Mouse (Mus musculus) CH12.LX (cell line): ENCODE measurements around the gene Ctnna3. TPM values are rescaled to one million over a fixed set of nuclear protein-coding genes. Genes with fewer than 3 reads are reported as not detected.

Source experiments
- DNase-seq: peaks from one replicate; pipeline ENCODE4 v3.0.0-alpha.2; 2013; ENCODE audit errors: extremely low read depth
- H3K27ac ChIP-seq: 2 replicates; pipeline ENCODE4 v1.5.1; 2012; ENCODE audit warnings: low read depth, mild to moderate bottlenecking, control low read depth, moderate library complexity; ENCODE audit not compliant: insufficient read depth
- H3K27me3 ChIP-seq: replicated peaks from 2 replicates; pipeline ENCODE3; 2012; ENCODE audit warnings: inconsistent platforms
- H3K36me3 ChIP-seq, 2 experiments: replicated peaks in 1 of 2; 2 replicates each; pipeline versions ENCODE3 to v1.6.1; 2012; ENCODE audit warnings: inconsistent platforms in 1 of 2, low read length in 1 of 2, mild to moderate bottlenecking in 1 of 2, mixed read lengths in 1 of 2, moderate library complexity in 1 of 2; ENCODE audit not compliant: control insufficient read depth in 1 of 2, insufficient read depth in 1 of 2
- H3K4me1 ChIP-seq, 2 experiments: 2 replicates each; pipeline ENCODE4 v1.6.1; 2012; ENCODE audit warnings: inconsistent platforms in 1 of 2, moderate library complexity in 1 of 2; ENCODE audit not compliant: insufficient read depth in 2 of 2, control insufficient read depth in 1 of 2
- H3K4me2 ChIP-seq: 2 replicates; pipeline ENCODE4 v1.6.1; 2012; ENCODE audit warnings: low read depth, mild to moderate bottlenecking, control low read depth; ENCODE audit not compliant: poor library complexity, insufficient read depth, severe bottlenecking
- H3K4me3 ChIP-seq, 3 experiments: fragments of 150-350 bp in 1 of 3; sonication (generic) in 1 of 3; replicated peaks in 1 of 3; 2 replicates each; pipeline versions ENCODE3 to v1.5.1; 2011 to 2012; ENCODE audit warnings: low read depth in 2 of 3, low read length in 2 of 3, mild to moderate bottlenecking in 2 of 3, moderate library complexity in 2 of 3, control low read depth in 1 of 3, improper control_type of control experiment in 1 of 3, inconsistent platforms in 1 of 3, mixed read lengths in 1 of 3; ENCODE audit not compliant: poor library complexity in 1 of 3
- H3K79me2 ChIP-seq: replicated peaks from 2 replicates; pipeline ENCODE4 v1.6.1; 2012; ENCODE audit warnings: mild to moderate bottlenecking, moderate library complexity; ENCODE audit not compliant: control insufficient read depth, poor library complexity, insufficient read depth, severe bottlenecking; ENCODE audit errors: extremely low read depth
- H3K9ac ChIP-seq: 2 replicates; pipeline ENCODE4 v1.6.1; 2012; ENCODE audit warnings: low read depth, mild to moderate bottlenecking, control low read depth, moderate library complexity; ENCODE audit not compliant: insufficient read depth
- H3K9me3 ChIP-seq: replicated peaks from 2 replicates; pipeline ENCODE3; 2012; ENCODE audit warnings: low read length, inconsistent platforms, mixed read lengths
- BHLHE40 ChIP-seq: IDR thresholded peaks from 2 replicates; pipeline ENCODE4 v1.6.1; 2011; ENCODE audit warnings: mild to moderate bottlenecking, low read depth, low read length, improper control_type of control experiment
- CHD1 ChIP-seq: IDR thresholded peaks from 2 replicates; pipeline ENCODE4 v1.6.1; 2012; ENCODE audit warnings: low read depth, low read length, improper control_type of control experiment, inconsistent platforms
- CHD2 ChIP-seq: IDR thresholded peaks from 2 replicates; pipeline ENCODE4 v1.6.1; 2011; ENCODE audit warnings: low read length, improper control_type of control experiment
- CTCF ChIP-seq, 2 experiments: IDR thresholded peaks in 1 of 2; conservative IDR thresholded peaks in 1 of 2; 2 replicates each; pipeline ENCODE4 v1.5.1; 2011 to 2012; ENCODE audit warnings: low read depth in 2 of 2, low read length in 2 of 2, improper control_type of control experiment in 1 of 2, inconsistent platforms in 1 of 2, mild to moderate bottlenecking in 1 of 2, moderate library complexity in 1 of 2
- E2F4 ChIP-seq: IDR thresholded peaks from 2 replicates; pipeline ENCODE4 v1.6.1; 2011; ENCODE audit warnings: low read depth, low read length, improper control_type of control experiment; ENCODE audit not compliant: insufficient replicate concordance
- EP300 ChIP-seq: IDR thresholded peaks from 2 replicates; pipeline ENCODE4 v1.6.1; 2011; ENCODE audit warnings: low read length, improper control_type of control experiment
- ETS1 ChIP-seq: conservative IDR thresholded peaks from 2 replicates; pipeline ENCODE4 v1.6.1; 2012; ENCODE audit warnings: low read depth, mild to moderate bottlenecking, inconsistent platforms, low read length, improper control_type of control experiment, moderate library complexity
- GABPA ChIP-seq: IDR thresholded peaks from 2 replicates; pipeline ENCODE4 v1.6.1; 2012; ENCODE audit warnings: low read depth, low read length, improper control_type of control experiment, inconsistent platforms; ENCODE audit not compliant: insufficient replicate concordance
- IRF4 ChIP-seq: IDR thresholded peaks from 2 replicates; pipeline ENCODE4 v1.6.1; 2014; ENCODE audit warnings: low read depth, mild to moderate bottlenecking, inconsistent platforms, low read length, improper control_type of control experiment
- JUND ChIP-seq: conservative IDR thresholded peaks from 2 replicates; pipeline ENCODE4 v1.6.1; 2011; ENCODE audit warnings: low read depth, low read length, improper control_type of control experiment
- KAT2A ChIP-seq: IDR thresholded peaks from 2 replicates; pipeline ENCODE4 v1.6.1; 2012; ENCODE audit warnings: low read length, improper control_type of control experiment, inconsistent platforms; ENCODE audit not compliant: insufficient replicate concordance
- MAFK ChIP-seq: IDR thresholded peaks from 2 replicates; pipeline ENCODE4 v1.6.1; 2011; ENCODE audit warnings: low read length, improper control_type of control experiment; ENCODE audit not compliant: insufficient replicate concordance
- MAX ChIP-seq: IDR thresholded peaks from 2 replicates; pipeline ENCODE4 v1.6.1; 2011; ENCODE audit warnings: low read length, improper control_type of control experiment
- MAZ ChIP-seq: IDR thresholded peaks from 2 replicates; pipeline ENCODE4 v1.6.1; 2012; ENCODE audit warnings: low read depth, mild to moderate bottlenecking, inconsistent platforms, low read length, improper control_type of control experiment, moderate library complexity
- MXI1 ChIP-seq: IDR thresholded peaks from 2 replicates; pipeline ENCODE4 v1.6.1; 2011; ENCODE audit warnings: mild to moderate bottlenecking, low read depth, low read length, improper control_type of control experiment
- MYC ChIP-seq: IDR thresholded peaks from 2 replicates; pipeline ENCODE4 v1.6.1; 2011; ENCODE audit warnings: low read depth, mild to moderate bottlenecking, improper control_type of control experiment, low read length
- NRF1 ChIP-seq: IDR thresholded peaks from 2 replicates; pipeline ENCODE4 v1.6.1; 2014; ENCODE audit warnings: low read depth, mild to moderate bottlenecking, inconsistent platforms, low read length, improper control_type of control experiment, moderate library complexity
- PAX5 ChIP-seq: IDR thresholded peaks from 2 replicates; pipeline ENCODE4 v1.6.1; 2012; ENCODE audit warnings: low read length, inconsistent platforms, mixed read lengths
- POLR2AphosphoS2 ChIP-seq: IDR thresholded peaks from 2 replicates; pipeline ENCODE4 v1.6.1; 2011; ENCODE audit warnings: low read depth, low read length, improper control_type of control experiment
- RAD21 ChIP-seq: IDR thresholded peaks from 2 replicates; pipeline ENCODE4 v1.6.1; 2011; ENCODE audit warnings: low read depth, mild to moderate bottlenecking, low read length, improper control_type of control experiment, moderate library complexity
- SIN3A ChIP-seq: IDR thresholded peaks from 2 replicates; pipeline ENCODE4 v1.6.1; 2012; ENCODE audit warnings: low read length, improper control_type of control experiment, inconsistent platforms
- SMC3 ChIP-seq: IDR thresholded peaks from 2 replicates; pipeline ENCODE4 v1.6.1; 2011; ENCODE audit warnings: low read depth, low read length, improper control_type of control experiment
- TBP ChIP-seq: conservative IDR thresholded peaks from 2 replicates; pipeline ENCODE4 v1.6.1; 2011; ENCODE audit warnings: low read depth, low read length, improper control_type of control experiment
- TCF12 ChIP-seq: IDR thresholded peaks from 2 replicates; pipeline ENCODE4 v1.6.1; 2014; ENCODE audit warnings: low read depth, mild to moderate bottlenecking, inconsistent platforms, low read length, improper control_type of control experiment
- UBTF ChIP-seq: IDR thresholded peaks from 2 replicates; pipeline ENCODE4 v1.6.1; 2012; ENCODE audit warnings: low read depth, mild to moderate bottlenecking, inconsistent platforms, low read length, improper control_type of control experiment, moderate library complexity
- USF1 ChIP-seq: IDR thresholded peaks from 2 replicates; pipeline ENCODE4 v1.6.1; 2014; ENCODE audit warnings: low read depth, mild to moderate bottlenecking, inconsistent platforms, low read length, improper control_type of control experiment
- USF2 ChIP-seq: conservative IDR thresholded peaks from 2 replicates; pipeline ENCODE4 v1.6.1; 2011; ENCODE audit warnings: low read depth, low read length, improper control_type of control experiment
- ZC3H11A ChIP-seq: IDR thresholded peaks from 2 replicates; pipeline ENCODE4 v1.6.1; 2012; ENCODE audit warnings: low read depth, mild to moderate bottlenecking, inconsistent platforms, low read length, improper control_type of control experiment
- ZKSCAN1 ChIP-seq: IDR thresholded peaks from 2 replicates; pipeline ENCODE4 v1.6.1; 2012; ENCODE audit warnings: low read depth, inconsistent platforms, low read length, improper control_type of control experiment, borderline replicate concordance
- ZMIZ1 ChIP-seq: IDR thresholded peaks from 2 replicates; pipeline ENCODE4 v1.6.1; 2012; ENCODE audit warnings: low read depth, mild to moderate bottlenecking, inconsistent platforms, low read length, improper control_type of control experiment
- dilution Hi-C: fragments of 300-500 bp; cut with MboI; formaldehyde crosslinking; loops from 2 replicates; pipeline ENCODE4 v1.14.3; 2020; ENCODE audit warnings: low sequenced_read_pairs; ENCODE audit not compliant: extremely low pct_unique_long_range_greater_than_20kb, extremely low pct_ligation_motif_present
- in situ Hi-C: fragments of 300-500 bp; cut with MboI; formaldehyde crosslinking; loops from 3 replicates; pipeline ENCODE4 v1.14.3; 2019; ENCODE audit warnings: low sequenced_read_pairs, low pct_ligation_motif_present, low pct_unique_long_range_greater_than_20kb, mixed read lengths
- polyA plus RNA-seq: library from polyadenylated mRNA; unstranded; fragments of >175 nt; gene quantifications from 2 replicates; pipeline ENCODE4 v1.2.1, GENCODE M21; 2012; ENCODE audit warnings: low read depth; ENCODE audit not compliant: insufficient read length
- total RNA-seq, 2 experiments: library from RNA; depleted of rRNA; stranded (reverse); fragments of 300-350 nt in 1 of 2; fragments of >200 nt in 1 of 2; gene quantifications; 2 replicates each; pipeline ENCODE4 v1.2.3; 2012 to 2014

Ctnna3 gene
- total and polyA plus RNA-seq, 3 experiments: 0.09 TPM; not detected in 2

- H3K9ac ChIP-seq: no peak overlapping the region
- DNase-seq: no peak
- H3K4me3 ChIP-seq: no peak overlapping the region
- no peaks in the 10 kb centered on the region for H3K9me3 ChIP-seq
- H3K36me3 ChIP-seq: no peaks in the 10 kb centered on the region
- no peak overlapping the region for H3K27ac ChIP-seq
- H3K27me3 ChIP-seq: no peaks in the 10 kb centered on the region
- no peak for TF ChIP-seq MAZ
- no peak for TF ChIP-seq TCF12
- TF ChIP-seq JUND: no peak
- no peak for TF ChIP-seq ZMIZ1
- no peak for TF ChIP-seq ZC3H11A
- TF ChIP-seq ETS1: no peak
- TF ChIP-seq RAD21: no peak
- no peak for TF ChIP-seq MAX
- TF ChIP-seq CTCF (conservative IDR thresholded peaks at IDR 0.05 in 1 of 2, IDR thresholded peaks at IDR 0.05 in 1 of 2; ENCODE audit: low read depth in 2 of 2, low read length in 2 of 2): no peak
- TF ChIP-seq SIN3A: no peak
- no peak for TF ChIP-seq CHD2
- no peak for TF ChIP-seq CHD1
- TF ChIP-seq BHLHE40: no peak
- TF ChIP-seq MYC: no peak
- no peak for TF ChIP-seq ZKSCAN1
- TF ChIP-seq USF2: no peak
- no peak for TF ChIP-seq UBTF
- TF ChIP-seq MXI1: no peak
- no peak for TF ChIP-seq MAFK
- no peak for TF ChIP-seq USF1
- in situ Hi-C loops (no loop called here), dilution Hi-C loops (no loop called here)
- H3K4me2 ChIP-seq: no peak overlapping the region
- H3K4me1 ChIP-seq: no peaks in the 10 kb centered on the region
- H3K79me2 ChIP-seq: no peaks in the 10 kb centered on the region
These were observed 1563.0 kb downstream of the Ctnna3 start for GRCm38 (mm10) chr10:64992871-64993270.

DNA sequence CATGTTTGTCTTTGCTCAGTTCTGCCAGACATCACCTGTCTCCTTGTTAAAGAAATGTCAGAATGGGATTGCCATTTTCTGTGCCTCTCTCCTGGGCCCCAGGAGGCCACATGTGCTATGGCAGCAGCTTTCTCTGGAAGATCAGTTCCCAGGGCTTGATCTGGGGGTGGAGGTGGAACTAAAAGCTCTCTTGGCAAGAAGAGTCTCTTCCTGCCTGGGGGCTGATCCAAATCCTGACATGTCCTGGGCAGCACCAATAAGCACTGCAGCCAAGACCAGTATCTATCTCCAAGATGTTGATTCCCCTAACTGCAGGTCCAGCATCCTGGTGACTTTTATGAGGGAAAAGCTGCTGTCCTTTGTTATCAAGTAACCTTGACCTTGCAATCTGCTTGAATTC lies 1583.6 kb downstream of the Ctnna3 start:
- Histone ChIP-seq H3K4me2 (no peak overlapping the region), H3K27me3 (no peaks in the 10 kb centered on the region), H3K9ac (no peak overlapping the region), H3K79me2 (no peaks in the 10 kb centered on the region), H3K4me3 (no peak overlapping the region), H3K9me3 (no peaks in the 10 kb centered on the region), H3K27ac (no peak overlapping the region), H3K4me1 (no peaks in the 10 kb centered on the region), H3K36me3 (no peaks in the 10 kb centered on the region)
- no peak for DNase-seq
- dilution Hi-C loops (no loop called here), in situ Hi-C loops (no loop called here)
- TF ChIP-seq E2F4 (no peak), NRF1 (no peak), CHD2 (no peak), TBP (no peak), MAZ (no peak), SIN3A (no peak), KAT2A (no peak), ZKSCAN1 (no peak), ZMIZ1 (no peak), GABPA (no peak), IRF4 (no peak), USF1 (no peak), BHLHE40 (no peak), CHD1 (no peak), SMC3 (no peak), RAD21 (no peak), EP300 (no peak), PAX5 (no peak), POLR2AphosphoS2 (no peak)
